13 mouse cellular contexts compared by ENCODE assay signal in the genomic region with DNA sequence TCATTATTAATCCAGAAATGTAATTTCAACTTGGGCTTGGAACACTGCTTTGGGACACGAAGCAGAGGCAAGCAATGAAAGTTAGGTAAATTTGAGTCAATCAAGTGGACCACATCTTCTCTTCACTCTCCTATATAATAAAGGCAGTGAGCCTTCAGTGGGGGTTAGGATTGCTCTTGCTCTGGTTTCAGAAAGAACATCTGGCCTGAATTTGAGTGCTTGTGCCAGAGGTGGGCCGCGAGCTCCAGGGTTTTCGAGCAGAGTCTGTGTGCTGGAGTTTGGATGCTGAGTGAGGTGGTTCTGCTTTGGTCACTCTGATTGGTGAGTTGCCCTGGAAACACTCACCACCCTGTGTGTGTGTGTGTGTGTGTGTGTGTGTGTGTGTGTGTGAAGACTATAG.
DNase-seq lines count a peak whose midpoint lies in the region; ATAC-seq and TF ChIP-seq lines count a peak whose summit lies in the region.
"Had no signal": no experiment of that assay in that cellular context is flagged by ENCODE, and none has a peak within 500 bp of the region (broad histone marks: within the 10 kb centered on the region; RNA-seq: fewer than 3 reads in every experiment).

No protein-coding gene starts in this region.

- no peak for ATAC-seq in heart, embryonic 13.5 days (ENCODE audit: extremely low read depth, insufficient number of reproducible peaks, low FRiP score, low TSS enrichment)
- no peak for ATAC-seq in lung, embryonic 15.5 days (ENCODE audit: borderline replicate concordance, extremely low read depth, low FRiP score, low TSS enrichment)
- peak; percentile 74 for ATAC-seq in limb, embryonic 13.5 days (ENCODE audit: low FRiP score, low read depth)
- peak; percentile 33; the same call in 1 of the 2 replicates for ATAC-seq in stomach, embryonic 16.5 days (ENCODE audit: insufficient read depth, low FRiP score)

- no peak for DNase-seq in heart, adult 9 months (ENCODE audit: low spot score in 2 of 2)
- no peak for DNase-seq in lung, adult 2 months
- no peak for DNase-seq in urinary bladder, adult 18-20 months (ENCODE audit: low spot score in 2 of 2)
- DNase-seq in cerebellum, adult 9-10 months, result no peak
- DNase-seq: cerebellum, adult 11 months; kidney, adult 18-20 months; midbrain, embryonic 14.5 days; thymus, postnatal 36 days had no signal

- no peaks in the 10 kb centered on the region for H3K27me3 ChIP-seq in heart, embryonic 13.5 days (replicated peaks)
- H3K27me3 ChIP-seq in lung, embryonic 15.5 days, result no peaks in the 10 kb centered on the region
- no peaks in the 10 kb centered on the region for H3K27me3 ChIP-seq in limb, embryonic 13.5 days
- H3K27me3 ChIP-seq in stomach, embryonic 16.5 days (ENCODE audit: control insufficient read depth, insufficient read depth, low read length), result no peaks in the 10 kb centered on the region

- peaks cover 41% of the 10 kb centered on the region for H3K36me3 ChIP-seq in heart, embryonic 13.5 days
- H3K36me3 ChIP-seq in lung, embryonic 15.5 days, result peaks cover 25% of the 10 kb centered on the region
- peaks cover 45% of the 10 kb centered on the region for H3K36me3 ChIP-seq in limb, embryonic 13.5 days
- H3K36me3 ChIP-seq in stomach, embryonic 16.5 days (ENCODE audit: control insufficient read depth, insufficient read depth, low read length), result peaks cover 8% of the 10 kb centered on the region; the same call in 1 of the 2 replicates

- 71% methylated on average over 4 of the region's 4 CpGs for WGBS in heart, embryonic 13.5 days
- WGBS in lung, embryonic 15.5 days, result 64% methylated on average over 4 of the region's 4 CpGs
- WGBS in lung, adult 2 months, result 77% methylated on average over 4 of the region's 4 CpGs
- 9% methylated on average over 4 of the region's 4 CpGs for WGBS in limb, embryonic 13.5 days
- WGBS in stomach, embryonic 16.5 days, result 53% methylated on average over 4 of the region's 4 CpGs

- H3K27ac ChIP-seq in heart, embryonic 13.5 days (replicated peaks), result peak overlapping the region; percentile 82
- 0 out of 2 replicates have a peak overlapping the region, but pooled peaks have one; percentile 29 for H3K27ac ChIP-seq in lung, embryonic 15.5 days
- peak overlapping the region; percentile 92 for H3K27ac ChIP-seq in limb, embryonic 13.5 days
- peak overlapping the region; percentile 87 for H3K27ac ChIP-seq in stomach, embryonic 16.5 days (ENCODE audit: low read length)
- H3K27ac ChIP-seq: left cerebral cortex, adult 2 months had no signal

- H3K9me3 ChIP-seq in heart, embryonic 13.5 days, result no peaks in the 10 kb centered on the region
- no peaks in the 10 kb centered on the region for H3K9me3 ChIP-seq in lung, embryonic 15.5 days
- H3K9me3 ChIP-seq in limb, embryonic 13.5 days, result no peaks in the 10 kb centered on the region
- H3K9me3 ChIP-seq in stomach, embryonic 16.5 days (replicated peaks; ENCODE audit: control insufficient read depth, low read length), result no peaks in the 10 kb centered on the region

- TF ChIP-seq CTCF in lung, adult 2 months (IDR thresholded peaks at IDR 0.05; ENCODE audit: insufficient read depth, low read length), result no peak

- no peak overlapping the region for H3K4me2 ChIP-seq in heart, embryonic 13.5 days
- H3K4me2 ChIP-seq in lung, embryonic 15.5 days, result no peak overlapping the region
- H3K4me2 ChIP-seq in limb, embryonic 13.5 days (replicated peaks), result 0 out of 2 replicates have a peak overlapping the region, but pooled peaks have one; percentile 16
- H3K4me2 ChIP-seq in stomach, embryonic 16.5 days (ENCODE audit: low read depth, low read length), result no peak overlapping the region

- no peak overlapping the region for H3K9ac ChIP-seq in heart, embryonic 13.5 days
- no peak overlapping the region for H3K9ac ChIP-seq in lung, embryonic 15.5 days
- no peak overlapping the region for H3K9ac ChIP-seq in limb, embryonic 13.5 days
- H3K9ac ChIP-seq in stomach, embryonic 16.5 days (ENCODE audit: low read length), result no peak overlapping the region

- H3K4me1 ChIP-seq in heart, embryonic 13.5 days, result peaks cover 62% of the 10 kb centered on the region
- H3K4me1 ChIP-seq in lung, embryonic 15.5 days, result peaks cover 32% of the 10 kb centered on the region
- peaks cover 5% of the 10 kb centered on the region; the same call in 1 of the 2 replicates for H3K4me1 ChIP-seq in lung, adult 2 months (ENCODE audit: control insufficient read depth, insufficient read depth, low read length)
- H3K4me1 ChIP-seq in limb, embryonic 13.5 days, result peaks cover 80% of the 10 kb centered on the region
- peaks cover 32% of the 10 kb centered on the region for H3K4me1 ChIP-seq in stomach, embryonic 16.5 days (ENCODE audit: control insufficient read depth, insufficient read depth, low read length)

- no peak for TF ChIP-seq POLR2A in lung, adult 2 months (IDR thresholded peaks at IDR 0.05; ENCODE audit: borderline replicate concordance, extremely low read depth, low read depth, low read length)

- no peak overlapping the region for H3K4me3 ChIP-seq in heart, embryonic 13.5 days
- no peak overlapping the region for H3K4me3 ChIP-seq in lung, embryonic 15.5 days
- no peak overlapping the region for H3K4me3 ChIP-seq in lung, adult 2 months (replicated peaks; ENCODE audit: extremely low read depth, low read depth, low read length)
- no peak overlapping the region for H3K4me3 ChIP-seq in limb, embryonic 13.5 days
- H3K4me3 ChIP-seq in stomach, embryonic 16.5 days (replicated peaks; ENCODE audit: low read length), result no peak overlapping the region
- H3K4me3 ChIP-seq: left cerebral cortex, adult 2 months had no signal

Comparison
In these comparisons a context has a peak if more than half of its experiments do, and no peak if none do; other contexts are left out.
1. ATAC-seq: peak in limb, embryonic 13.5 days (single experiment) and stomach, embryonic 16.5 days (single experiment); none in heart, embryonic 13.5 days (single experiment) and lung, embryonic 15.5 days (single experiment).
2. H3K27ac ChIP-seq: peak in every context shown above with its lines; median percentile 92 in limb, embryonic 13.5 days; 87 in stomach, embryonic 16.5 days; 82 in heart, embryonic 13.5 days; 29 in lung, embryonic 15.5 days.